Mouse (Mus musculus) CD4-positive, CD25-positive, alpha-beta regulatory T cell (primary cell): Measurements from ENCODE around the gene Eif4g3. TPM values are rescaled to one million over a fixed set of nuclear protein-coding genes. Genes with fewer than 3 reads are reported as not detected.

Experiments
- polyA plus RNA-seq: library from polyadenylated mRNA; unstranded; fragments of 100-300 nt; shearing (Covaris generic); gene quantifications from one replicate; pipeline ENCODE4 v1.2.1, GENCODE M21; 2017

Gene Eif4g3
- polyA plus RNA-seq = 87.7 TPM

DNA sequence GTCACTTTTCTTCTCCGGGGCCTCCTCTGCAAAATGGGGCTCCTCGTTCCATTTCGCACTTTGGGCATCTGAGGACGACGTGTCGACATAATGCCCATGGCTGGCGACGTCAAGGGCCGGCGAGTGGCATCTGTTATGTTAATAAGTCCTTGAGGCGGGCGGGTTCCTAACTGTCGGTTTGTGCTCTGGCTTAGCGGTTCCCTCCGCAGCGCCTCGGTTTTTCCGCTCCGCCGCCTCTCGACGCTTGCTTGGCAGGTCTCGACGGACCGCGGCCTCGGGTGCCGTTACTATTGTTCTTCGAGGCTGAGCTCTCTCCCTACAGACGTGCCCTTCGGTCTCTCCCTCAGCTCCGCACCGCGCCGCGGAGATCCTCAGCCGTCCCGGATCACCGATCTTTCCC, at the start of gene Eif4g3:
TSS of gene Eif4g3 (plus strand) at position 133 of the 400 bp plus-strand sequence.

DNA sequence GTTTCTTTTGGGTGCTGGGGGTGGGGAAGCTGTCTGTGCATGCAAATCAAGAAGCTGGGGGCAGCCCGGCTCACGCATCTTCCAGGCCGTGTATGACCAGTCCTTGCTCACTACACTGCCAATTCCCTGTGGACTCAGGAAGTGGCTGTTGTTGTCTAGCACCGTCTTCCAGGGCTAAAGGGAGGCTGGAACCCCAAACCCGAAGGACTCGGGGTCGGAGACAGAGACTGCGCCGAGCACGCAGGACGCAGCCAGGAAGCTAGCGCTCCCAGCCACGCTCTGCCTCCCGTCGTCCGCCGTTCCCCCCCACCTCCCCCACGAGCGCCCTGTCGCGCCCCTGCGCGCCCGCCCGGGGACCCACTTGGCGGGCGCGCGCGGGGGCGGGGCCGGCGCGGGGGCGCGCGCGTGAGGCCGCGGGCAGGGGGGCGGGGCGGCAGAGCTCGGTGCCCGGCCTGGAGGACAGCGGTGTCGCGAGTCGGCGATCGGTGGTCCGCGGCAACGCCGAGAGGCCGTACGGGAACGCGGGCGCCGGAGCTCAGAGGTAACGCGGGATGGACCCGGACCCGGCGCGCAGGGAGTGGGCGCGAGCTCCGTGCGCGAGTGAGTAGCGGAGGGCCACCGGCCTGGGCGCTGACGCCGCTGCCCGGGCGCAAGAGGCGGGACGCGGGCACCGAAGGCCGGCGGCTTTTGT, 223.5 kb downstream of the Eif4g3 start, which contains the start of gene Hp1bp3:
TSS of gene Hp1bp3 (plus strand) at position 97 of the 691 bp plus-strand sequence.

DNA sequence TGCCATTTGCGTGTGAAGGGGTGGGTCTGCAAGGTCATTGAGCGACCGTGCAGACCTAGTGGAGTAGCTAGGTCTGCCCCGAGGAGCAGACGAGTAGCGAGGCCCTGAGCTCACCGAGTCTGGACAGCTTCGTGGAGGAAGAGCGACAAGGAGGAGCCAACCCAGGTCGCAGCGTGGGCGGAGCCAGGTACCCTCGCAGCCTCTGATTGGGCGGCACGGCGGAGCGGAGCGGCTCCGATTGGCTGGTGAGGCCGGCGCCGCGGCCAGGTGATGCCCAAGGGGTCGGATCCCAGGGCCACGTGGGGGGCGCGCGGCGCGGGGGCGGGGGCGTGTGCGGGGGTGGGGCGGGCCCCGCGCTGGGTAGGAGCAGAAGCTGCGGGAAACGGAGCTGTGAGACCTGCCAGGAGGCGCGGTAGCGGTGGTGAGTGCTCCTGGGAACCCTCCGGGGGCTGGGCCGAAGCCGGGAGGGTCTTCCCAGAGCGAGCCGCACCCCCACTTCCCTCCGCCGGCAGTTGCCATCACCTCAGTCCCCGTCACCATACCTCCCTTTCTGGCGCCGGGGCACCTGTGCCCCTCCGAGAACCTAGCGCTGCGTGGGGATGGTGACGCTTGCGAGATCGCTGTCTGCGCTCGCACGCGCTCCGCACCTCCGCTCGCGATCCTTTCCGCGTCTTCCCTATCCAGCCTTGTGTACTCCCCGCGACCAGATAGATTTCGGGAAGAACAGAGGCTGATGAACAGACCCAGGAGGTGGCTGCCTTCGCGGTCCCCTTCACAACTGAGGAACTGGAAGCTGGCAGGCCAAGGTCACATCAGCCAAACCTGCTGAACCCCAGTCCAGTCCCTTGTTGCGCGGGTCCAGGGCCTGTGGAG, 257.5 kb downstream of the Eif4g3 start, which contains the start of the genes Sh2d5 and Kif17:
TSS of gene Sh2d5 (plus strand) at position 316 of the 873 bp plus-strand sequence.
TSS of gene Kif17 (plus strand) at position 348 of the 873 bp plus-strand sequence.

Other genes with a start within 250 kb of the Eif4g3 start
- gene Alpl, start 196.6 kb upstream of the Eif4g3 start, polyA plus RNA-seq = 1.3 TPM
- gene Ece1, start 130.8 kb upstream of the Eif4g3 start, polyA plus RNA-seq = 28.2 TPM
- gene Hp1bp3, start 223.3 kb downstream of the Eif4g3 start, polyA plus RNA-seq = 218 TPM